Comparison of ENCODE assay signal across 25 mouse cellular contexts in genomic region chr2:173698850-173699249, GRCm38 (mm10). TPM values are rescaled to one million over a fixed set of nuclear protein-coding genes. Genes with fewer than 3 reads are reported as not detected.
A peak's percentile ranks its signal among the peaks of the same experiment; 100 is the strongest.
DNase-seq lines count a peak whose midpoint lies in the region; ATAC-seq lines count a peak whose summit lies in the region.
"Had no signal": no experiment of that assay in that cellular context is flagged by ENCODE, and none has a peak within 500 bp of the region (broad histone marks: within the 10 kb centered on the region; RNA-seq: fewer than 3 reads in every experiment).

No protein-coding gene starts in this region.

- DNase-seq in lung, postnatal 25 days (ENCODE audit: low spot score) = peak; percentile 8
- no peak for DNase-seq in lung, adult 18-20 months
- DNase-seq in 3T3-L1 (ENCODE audit: low read depth, low spot score) = peak; percentile 67
- peak; percentile 31 for DNase-seq in Muller cell, postnatal 12 days (ENCODE audit: inconsistent ontology term)
- peak; percentile 4 for DNase-seq in fat pad, adult 2 months (ENCODE audit: extremely low read depth, low read depth, low spot score)
- DNase-seq in forebrain, embryonic 14.5 days (ENCODE audit: low spot score) = no peak
- no peak for DNase-seq in c-Kit-positive CD71-positive TER-119-positive erythroid progenitor cells, embryonic 14.5 days (ENCODE audit: low spot score)
- DNase-seq: adrenal gland, adult 8-10 months; cerebellum, adult 18-20 months; cerebellum, postnatal 10 days; forebrain, postnatal 0 days; gastrocnemius, postnatal 36 days; heart, adult 11 months; heart, postnatal 10 days; heart, postnatal 4 days had no signal

- no peaks in the 10 kb centered on the region for H3K27me3 ChIP-seq in forebrain, embryonic 14.5 days (replicated peaks; ENCODE audit: control insufficient read depth, insufficient read depth, low read length)
- H3K27me3 ChIP-seq: hindbrain, embryonic 12.5 days had no signal

- H3K4me2 ChIP-seq in forebrain, embryonic 14.5 days (ENCODE audit: low read length) = no peak overlapping the region
- H3K4me2 ChIP-seq: hindbrain, embryonic 12.5 days had no signal

- no peaks in the 10 kb centered on the region for H3K9me3 ChIP-seq in forebrain, embryonic 14.5 days (replicated peaks; ENCODE audit: control insufficient read depth, low read length)
- H3K9me3 ChIP-seq: embryonic facial prominence, embryonic 10.5 days; G1E; heart, embryonic 10.5 days; hindbrain, embryonic 12.5 days had no signal

- H3K4me3 ChIP-seq in forebrain, embryonic 14.5 days (ENCODE audit: low read depth, low read length) = no peak overlapping the region
- H3K4me3 ChIP-seq: embryonic facial prominence, embryonic 10.5 days; heart, embryonic 10.5 days; hindbrain, embryonic 12.5 days had no signal

- H3K4me1 ChIP-seq in forebrain, embryonic 14.5 days (ENCODE audit: control insufficient read depth, insufficient read depth, low read length) = no peaks in the 10 kb centered on the region
- H3K4me1 ChIP-seq: embryonic facial prominence, embryonic 10.5 days had no signal

- WGBS in forebrain, embryonic 14.5 days = 91% methylated on average over 3 of the region's 3 CpGs

- no peak overlapping the region for H3K9ac ChIP-seq in forebrain, embryonic 14.5 days (ENCODE audit: low read length)
- H3K9ac ChIP-seq: forebrain, postnatal 0 days; hindbrain, embryonic 12.5 days had no signal

- H3K27ac ChIP-seq in forebrain, embryonic 14.5 days (ENCODE audit: low read depth, low read length) = no peak overlapping the region
- H3K27ac ChIP-seq: embryonic facial prominence, embryonic 10.5 days; heart, embryonic 10.5 days; hindbrain, embryonic 12.5 days had no signal

- ATAC-seq in forebrain, embryonic 14.5 days = no peak
- ATAC-seq: forebrain, postnatal 0 days; hindbrain, embryonic 16.5 days; inflammation-experienced regulatory T-cells, adult 6 months; intestine, postnatal 0 days had no signal

- peaks cover 58% of the 10 kb centered on the region for H3K36me3 ChIP-seq in forebrain, embryonic 14.5 days (ENCODE audit: control insufficient read depth, insufficient read depth, low read length)

RNA-seq across cellular contexts. Expression of gene 1700010B08Rik, which starts 20.4 kb away (rescaled TPM):
- not detected in 2 replicates for polyA plus RNA-seq in forebrain, embryonic 14.5 days (2014; fragmentation: Nextera tagmentation; extraction: Ambion mirVana)
- polyA plus RNA-seq: embryonic facial prominence, embryonic 10.5 days; embryonic facial prominence, embryonic 14.5 days; forebrain, embryonic 11.5 days; forebrain, postnatal 0 days; G1E; heart, embryonic 10.5 days; heart, embryonic 14.5 days; hindbrain, embryonic 12.5 days; hindbrain, embryonic 16.5 days; inflammation-experienced regulatory T-cells, adult 6 months; intestine, postnatal 0 days had no signal

RNA-seq across cellular contexts. Expression of gene Vapb, which starts 38.5 kb away (rescaled TPM):
- 13.9 and 18.5 TPM in 2 replicates for polyA plus RNA-seq in forebrain, embryonic 14.5 days (2014; fragmentation: Nextera tagmentation; extraction: Ambion mirVana)

RNA-seq across cellular contexts. Expression of gene Rab22a, which starts 39.3 kb away (rescaled TPM):
- polyA plus RNA-seq in forebrain, embryonic 14.5 days (2014; fragmentation: Nextera tagmentation; extraction: Ambion mirVana) = 36.4 and 41.1 TPM in 2 replicates

Comparison
In these comparisons a context has a peak if more than half of its experiments do, and no peak if none do; other contexts are left out.
1. DNase-seq: peak in lung, postnatal 25 days (single experiment), 3T3-L1 (single experiment), Muller cell, postnatal 12 days (single experiment) and fat pad, adult 2 months (single experiment); none in lung, adult 18-20 months (0 of 2), forebrain, embryonic 14.5 days (single experiment) and c-Kit-positive CD71-positive TER-119-positive erythroid progenitor cells, embryonic 14.5 days (single experiment).